Mouse (Mus musculus): ENCODE measurements around the gene Tubb2b. TPM values are rescaled to one million over a fixed set of nuclear protein-coding genes. Genes with fewer than 3 reads are reported as not detected.
A peak's percentile ranks its signal among the peaks of the same experiment; 100 is the strongest.

Gene Tubb2b
- polyA plus RNA-seq, 1 experiment from 2014 or later: 36.0 TPM

DNA sequence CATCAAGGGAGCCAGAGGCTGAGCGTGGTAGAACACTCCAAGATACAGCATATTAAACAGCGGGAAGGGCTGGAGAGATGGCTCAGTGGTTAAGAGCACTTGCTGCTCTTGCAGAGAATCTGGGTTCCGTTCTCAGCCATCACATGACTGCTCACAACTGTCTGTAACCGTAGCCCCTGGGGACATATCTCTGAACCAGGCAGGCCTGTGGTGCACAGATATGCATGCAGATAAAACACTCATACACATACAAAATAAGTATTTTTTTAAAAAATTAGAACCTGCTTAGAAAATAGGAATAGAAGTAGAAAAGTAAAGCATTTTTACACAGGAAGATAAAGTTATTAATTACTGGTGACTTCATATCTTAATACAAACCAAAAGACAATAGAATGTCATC is 11.4 kb downstream of the Tubb2b start:
- H3K4me2 ChIP-seq: no peak overlapping the region
- ATAC-seq (replicated peaks; ENCODE audit: insufficient number of reproducible peaks, insufficient read depth, low FRiP score, low read depth): no peak
- no peak overlapping the region for H3K9ac ChIP-seq
- 0 out of 2 replicates have a peak, but pooled peaks cover 4% of the 10 kb centered on the region for H3K4me1 ChIP-seq (replicated peaks)
- H3K4me3 ChIP-seq: no peak overlapping the region
- no peaks in the 10 kb centered on the region for H3K9me3 ChIP-seq (replicated peaks)
- 33% methylated on average over 4 of the region's 4 CpGs for WGBS
- H3K27me3 ChIP-seq: no peaks in the 10 kb centered on the region
- H3K27ac ChIP-seq: no peak overlapping the region
- no peaks in the 10 kb centered on the region for H3K36me3 ChIP-seq

DNA sequence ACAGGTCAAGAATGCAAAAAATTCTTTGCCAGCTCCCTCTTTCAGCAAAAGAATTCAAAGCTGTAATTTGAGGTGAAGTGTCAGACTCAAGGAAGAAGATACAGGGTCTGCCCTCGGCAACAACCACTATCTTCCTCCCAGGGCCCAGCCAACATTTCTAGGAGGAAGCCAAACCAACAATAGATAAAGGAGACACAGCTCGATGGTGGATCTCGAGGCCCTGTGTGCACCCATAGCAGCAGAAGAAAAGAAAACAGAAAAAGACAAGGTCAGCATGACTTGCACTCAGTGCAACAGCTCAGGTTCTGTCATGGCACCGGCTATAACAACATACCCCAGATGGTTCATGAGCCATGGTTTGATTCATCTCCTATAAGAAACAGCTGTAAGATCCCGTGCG is 13.8 kb downstream of the Tubb2b start:
- H3K27ac ChIP-seq: no peak overlapping the region
- no peak for ATAC-seq (replicated peaks; ENCODE audit: insufficient number of reproducible peaks, insufficient read depth, low FRiP score, low read depth)
- WGBS: 48% methylated on average over 6 of the region's 6 CpGs
- H3K4me3 ChIP-seq: no peak overlapping the region
- no peaks in the 10 kb centered on the region for H3K9me3 ChIP-seq (replicated peaks)
- H3K27me3 ChIP-seq: no peaks in the 10 kb centered on the region
- no peaks in the 10 kb centered on the region for H3K36me3 ChIP-seq
- H3K4me2 ChIP-seq: no peak overlapping the region
- 0 out of 2 replicates have a peak, but pooled peaks cover 4% of the 10 kb centered on the region for H3K4me1 ChIP-seq (replicated peaks)
- H3K9ac ChIP-seq: no peak overlapping the region

DNA sequence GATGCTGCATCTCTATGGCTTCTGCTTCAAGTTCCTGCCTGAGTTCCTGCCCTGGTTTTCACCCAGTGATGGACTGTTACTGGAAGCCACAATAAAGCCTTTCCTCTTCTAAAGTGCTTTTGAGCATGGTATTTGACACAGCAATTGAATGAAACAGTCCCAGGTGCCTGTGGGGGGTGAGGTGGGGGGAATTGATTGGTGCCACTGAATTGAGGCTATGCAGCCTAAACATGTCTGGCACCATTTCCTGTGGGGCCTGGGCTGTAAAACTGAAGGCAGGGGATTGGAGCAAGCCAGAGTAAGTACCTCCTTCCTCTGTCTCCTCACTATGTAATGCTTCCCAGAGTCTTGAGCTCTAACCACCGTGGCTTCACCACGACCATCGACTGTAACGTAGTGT is 15.6 kb downstream of the Tubb2b start:
- Histone ChIP-seq H3K4me3 (no peak overlapping the region), H3K36me3 (no peaks in the 10 kb centered on the region), H3K27ac (no peak overlapping the region), H3K9ac (no peak overlapping the region), H3K27me3 (no peaks in the 10 kb centered on the region), H3K9me3 (replicated peaks) (no peaks in the 10 kb centered on the region), H3K4me2 (no peak overlapping the region), H3K4me1 (replicated peaks) (0 out of 2 replicates have a peak, but pooled peaks cover 4% of the 10 kb centered on the region)
- whole genome bisulfite sequencing: 67% methylated on average over 4 of the region's 4 CpGs
- ATAC-seq (replicated peaks; ENCODE audit: insufficient number of reproducible peaks, insufficient read depth, low FRiP score, low read depth): no peak

DNA sequence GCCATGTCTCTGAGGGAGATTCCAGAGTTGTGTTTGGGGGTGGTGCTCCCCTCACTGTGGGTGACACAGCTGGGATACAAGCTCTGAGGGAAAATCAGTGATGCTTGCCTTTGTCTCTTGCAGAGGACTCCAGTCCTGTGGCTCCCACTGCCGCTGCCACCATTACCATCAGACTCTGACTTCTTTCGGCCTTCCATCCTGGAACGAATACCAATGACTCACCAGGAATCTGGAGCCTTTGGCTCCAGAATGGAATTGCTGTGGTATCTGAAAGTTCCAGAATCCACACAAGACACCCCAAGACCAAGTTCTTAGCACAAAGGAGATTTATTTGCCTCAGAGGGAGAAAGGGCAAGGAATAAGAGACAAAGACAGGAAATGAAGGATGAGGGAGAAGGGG is 17.2 kb downstream of the Tubb2b start:
- Histone ChIP-seq H3K9me3 (replicated peaks) (no peaks in the 10 kb centered on the region), H3K27me3 (no peaks in the 10 kb centered on the region), H3K4me3 (no peak overlapping the region), H3K4me2 (no peak overlapping the region), H3K27ac (no peak overlapping the region), H3K36me3 (no peaks in the 10 kb centered on the region), H3K9ac (no peak overlapping the region), H3K4me1 (replicated peaks) (no peaks in the 10 kb centered on the region)
- ATAC-seq (replicated peaks; ENCODE audit: insufficient number of reproducible peaks, insufficient read depth, low FRiP score, low read depth): no peak
- WGBS: 71% methylated on average over 3 of the region's 3 CpGs

DNA sequence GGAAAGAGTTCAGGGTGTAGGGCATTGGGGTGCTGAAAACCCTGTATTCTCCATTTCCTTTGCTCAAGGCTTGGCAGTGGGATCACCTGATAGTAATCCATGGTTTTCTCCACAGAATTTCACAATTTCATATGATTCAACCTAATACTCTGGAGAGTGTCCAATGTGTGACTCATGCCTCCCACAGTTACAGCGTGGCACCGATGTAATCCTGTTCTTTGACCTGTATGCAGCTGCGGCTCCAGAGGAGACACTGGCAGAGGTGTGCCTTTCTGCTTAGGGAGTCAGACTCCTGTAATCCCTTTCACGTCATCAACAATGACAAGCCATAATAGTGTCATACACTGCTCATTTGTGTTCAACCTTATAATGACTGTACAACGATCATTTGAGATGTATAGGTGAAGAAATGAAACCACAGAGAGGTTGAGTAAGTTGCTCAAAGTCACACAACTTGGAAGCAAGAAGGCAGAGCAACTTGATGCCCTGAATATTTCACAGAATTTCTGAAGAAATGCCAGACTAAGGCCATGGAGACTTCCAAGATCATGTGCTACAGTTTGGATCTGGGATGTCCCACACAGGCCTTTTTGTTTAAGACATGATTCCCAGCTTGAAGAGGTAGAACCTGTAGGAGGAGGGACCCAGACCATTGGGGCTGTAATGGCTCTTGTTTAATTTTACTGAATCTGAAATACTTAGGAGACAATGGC is 17.7 kb downstream of the Tubb2b start:
- H3K36me3 ChIP-seq: no peaks in the 10 kb centered on the region
- no peaks in the 10 kb centered on the region for H3K9me3 ChIP-seq (replicated peaks)
- no peaks in the 10 kb centered on the region for H3K27me3 ChIP-seq
- no peaks in the 10 kb centered on the region for H3K4me1 ChIP-seq (replicated peaks)
- H3K27ac ChIP-seq: no peak overlapping the region
- no peak overlapping the region for H3K9ac ChIP-seq
- ATAC-seq (replicated peaks; ENCODE audit: insufficient number of reproducible peaks, insufficient read depth, low FRiP score, low read depth): no peak
- H3K4me2 ChIP-seq: no peak overlapping the region
- WGBS: 60% methylated on average over 5 of the region's 5 CpGs
- no peak overlapping the region for H3K4me3 ChIP-seq

DNA sequence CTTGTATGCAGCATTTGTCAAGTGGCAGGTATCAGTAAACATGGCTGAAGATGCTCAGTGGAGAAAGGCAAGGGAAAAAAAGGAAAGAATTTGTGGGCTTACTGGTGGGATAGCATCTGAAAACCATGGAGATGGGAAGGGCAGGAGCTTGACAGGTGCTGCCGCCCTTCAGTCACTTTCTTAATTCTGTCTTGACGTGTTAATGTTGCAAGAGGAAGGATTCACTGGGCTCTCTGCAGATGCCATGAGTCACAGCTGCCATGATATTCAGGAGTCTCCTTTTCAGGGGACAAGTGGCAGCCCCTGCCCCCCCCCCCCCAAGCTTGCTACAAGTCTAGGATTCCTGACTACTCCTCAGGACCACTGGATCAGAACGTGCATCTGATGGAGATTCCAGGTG is 18.4 kb downstream of the Tubb2b start:
- H3K27ac ChIP-seq: no peak overlapping the region
- no peaks in the 10 kb centered on the region for H3K27me3 ChIP-seq
- no peak for ATAC-seq (replicated peaks; ENCODE audit: insufficient number of reproducible peaks, insufficient read depth, low FRiP score, low read depth)
- no peaks in the 10 kb centered on the region for H3K9me3 ChIP-seq (replicated peaks)
- H3K4me1 ChIP-seq (replicated peaks): peaks cover 3% of the 10 kb centered on the region
- H3K36me3 ChIP-seq: no peaks in the 10 kb centered on the region
- H3K4me2 ChIP-seq: no peak overlapping the region
- H3K4me3 ChIP-seq: no peak overlapping the region
- WGBS: 77% methylated on average over 3 of the region's 3 CpGs
- H3K9ac ChIP-seq: no peak overlapping the region

DNA sequence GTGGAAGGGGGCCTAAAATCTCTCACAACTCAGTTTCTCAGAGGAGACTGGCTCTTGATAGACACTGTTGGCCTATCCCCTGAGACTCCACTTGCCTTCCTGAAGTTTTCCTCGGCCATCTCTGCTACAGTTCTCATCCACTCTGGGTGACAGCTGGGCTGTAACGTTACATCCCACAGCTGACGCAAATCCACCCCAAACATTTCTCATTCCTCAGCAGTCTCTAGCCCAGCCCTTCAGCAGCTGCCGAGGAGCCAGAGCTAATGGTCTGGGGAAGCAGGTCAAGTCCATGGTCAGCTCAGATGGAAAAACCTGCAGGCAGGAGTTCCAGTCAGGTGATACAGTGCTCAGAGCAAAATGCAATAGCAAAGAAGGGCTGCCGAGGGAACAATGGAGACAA is 19.2 kb downstream of the Tubb2b start:
- H3K4me2 ChIP-seq: no peak overlapping the region
- no peak for ATAC-seq (replicated peaks; ENCODE audit: insufficient number of reproducible peaks, insufficient read depth, low FRiP score, low read depth)
- WGBS: 59% methylated on average over 5 of the region's 5 CpGs
- H3K4me3 ChIP-seq: no peak overlapping the region
- H3K27ac ChIP-seq: no peak overlapping the region
- H3K36me3 ChIP-seq: no peaks in the 10 kb centered on the region
- peaks cover 12% of the 10 kb centered on the region for H3K4me1 ChIP-seq (replicated peaks)
- H3K9me3 ChIP-seq (replicated peaks): no peaks in the 10 kb centered on the region
- H3K27me3 ChIP-seq: no peaks in the 10 kb centered on the region
- H3K9ac ChIP-seq: no peak overlapping the region

DNA sequence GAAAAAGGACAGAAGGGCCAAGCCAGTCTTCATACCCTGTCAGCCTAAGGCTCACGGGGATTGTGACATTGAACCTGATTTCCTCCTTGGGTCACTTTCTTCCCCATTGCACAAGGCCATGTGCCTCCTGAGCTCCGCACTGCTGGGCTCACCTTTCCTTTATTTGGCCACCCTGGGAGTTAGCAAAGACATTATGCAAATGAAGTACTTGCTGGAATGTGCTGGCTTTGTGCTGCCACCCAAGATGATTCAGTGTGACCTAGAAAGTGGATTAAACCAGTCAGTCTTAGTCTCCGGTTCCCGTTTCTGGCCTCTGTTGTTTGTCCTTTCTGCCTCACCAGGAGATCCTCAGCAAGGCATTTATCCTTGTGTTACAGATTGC is 20.6 kb downstream of the Tubb2b start:
- no peak for ATAC-seq (replicated peaks; ENCODE audit: insufficient number of reproducible peaks, insufficient read depth, low FRiP score, low read depth)
- peaks cover 17% of the 10 kb centered on the region for H3K4me1 ChIP-seq (replicated peaks)
- H3K9me3 ChIP-seq (replicated peaks): no peaks in the 10 kb centered on the region
- H3K4me2 ChIP-seq: no peak overlapping the region
- H3K36me3 ChIP-seq: no peaks in the 10 kb centered on the region
- H3K27me3 ChIP-seq: no peaks in the 10 kb centered on the region
- WGBS: 65% methylated on average over 4 of the region's 4 CpGs
- H3K27ac ChIP-seq: no peak overlapping the region
- no peak overlapping the region for H3K9ac ChIP-seq
- no peak overlapping the region for H3K4me3 ChIP-seq

DNA sequence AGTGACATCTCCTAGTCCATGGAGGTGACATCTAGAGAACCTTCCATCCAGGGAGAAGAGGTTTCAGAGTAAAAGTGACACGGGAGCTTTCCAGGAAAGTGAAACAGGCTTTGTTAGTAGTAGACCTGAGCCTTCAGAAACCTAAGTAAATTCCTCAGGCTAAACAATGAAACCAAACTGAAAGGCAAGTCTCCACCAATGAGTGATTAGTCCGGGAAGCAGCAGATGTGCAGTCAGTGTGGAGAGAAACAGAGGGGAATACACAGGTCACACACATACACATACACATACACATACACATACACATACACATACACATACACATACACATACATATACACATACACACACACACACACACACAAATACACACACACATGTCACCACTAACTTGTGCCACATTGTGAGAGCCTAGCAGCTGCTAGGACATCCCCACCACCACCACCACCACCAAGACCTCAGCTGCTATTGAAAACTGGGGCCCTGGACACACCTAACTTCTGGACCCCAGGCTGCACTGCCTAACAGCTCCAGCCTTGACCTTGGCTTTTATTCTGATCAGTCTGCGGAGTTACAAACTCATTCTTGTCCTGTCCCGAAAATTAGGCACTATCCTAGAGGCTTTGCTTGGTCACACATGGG is 21.1 kb downstream of the Tubb2b start:
- ATAC-seq (replicated peaks; ENCODE audit: insufficient number of reproducible peaks, insufficient read depth, low FRiP score, low read depth): no peak
- 77% methylated on average over 4 of the region's 4 CpGs for WGBS
- Histone ChIP-seq H3K4me3 (no peak overlapping the region), H3K27ac (no peak overlapping the region), H3K9me3 (replicated peaks) (no peaks in the 10 kb centered on the region), H3K4me1 (replicated peaks) (peaks cover 17% of the 10 kb centered on the region), H3K4me2 (no peak overlapping the region), H3K27me3 (no peaks in the 10 kb centered on the region), H3K36me3 (no peaks in the 10 kb centered on the region), H3K9ac (no peak overlapping the region)

DNA sequence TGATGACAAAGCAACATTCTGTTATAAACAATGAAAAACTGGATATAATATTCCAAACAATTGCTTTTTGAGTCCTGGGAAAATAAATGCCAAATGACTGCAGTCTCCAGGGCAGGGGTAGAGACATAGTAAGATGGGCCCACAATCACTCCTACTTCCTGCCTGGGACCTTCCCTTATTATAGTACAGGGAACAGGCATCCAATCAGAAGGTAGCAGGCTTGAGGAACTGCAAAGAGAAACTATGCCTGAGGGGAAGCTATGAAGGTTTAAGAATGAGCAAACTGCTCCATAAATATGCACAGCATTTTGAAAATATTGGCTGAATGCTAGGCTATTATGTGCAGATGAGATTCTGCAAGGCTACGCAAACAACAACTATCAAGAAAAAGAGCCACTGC is 23.3 kb downstream of the Tubb2b start:
- Histone ChIP-seq H3K4me1 (replicated peaks) (peaks cover 17% of the 10 kb centered on the region), H3K27me3 (no peaks in the 10 kb centered on the region), H3K9me3 (replicated peaks) (no peaks in the 10 kb centered on the region), H3K36me3 (no peaks in the 10 kb centered on the region), H3K4me3 (no peak overlapping the region), H3K4me2 (no peak overlapping the region), H3K27ac (peak overlapping the region; percentile 9; the same call in 1 of the 2 replicates), H3K9ac (no peak overlapping the region)
- 95% methylated on average over 1 of the region's 1 CpGs for WGBS
- ATAC-seq (replicated peaks; ENCODE audit: insufficient number of reproducible peaks, insufficient read depth, low FRiP score, low read depth): no peak

DNA sequence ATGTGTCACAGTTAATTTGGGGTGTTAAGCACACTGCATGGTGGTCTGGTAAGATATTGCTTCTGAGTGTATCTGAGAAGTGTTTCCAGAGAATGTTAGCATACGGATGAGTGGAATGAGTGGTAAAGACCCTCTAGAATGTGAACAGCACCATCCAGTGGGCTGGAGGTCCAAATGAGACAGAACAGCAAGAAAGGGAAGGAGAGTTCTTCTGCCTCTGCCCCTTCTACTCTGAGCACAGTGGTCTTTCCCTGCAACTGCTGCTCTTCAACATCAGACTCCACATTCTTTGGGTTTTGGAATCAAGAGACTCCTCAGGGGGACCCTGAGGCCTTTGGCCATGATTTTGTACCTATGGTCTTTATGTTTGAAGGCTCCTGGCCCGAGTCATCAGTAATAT is 24.0 kb downstream of the Tubb2b start:
- 0 out of 2 replicates have a peak overlapping the region, but pooled peaks have one; percentile 9 for H3K27ac ChIP-seq
- H3K4me3 ChIP-seq: no peak overlapping the region
- no peak overlapping the region for H3K9ac ChIP-seq
- WGBS: 75% methylated on average over 2 of the region's 2 CpGs
- no peaks in the 10 kb centered on the region for H3K36me3 ChIP-seq
- peaks cover 17% of the 10 kb centered on the region for H3K4me1 ChIP-seq (replicated peaks)
- H3K9me3 ChIP-seq (replicated peaks): no peaks in the 10 kb centered on the region
- no peaks in the 10 kb centered on the region for H3K27me3 ChIP-seq
- no peak overlapping the region for H3K4me2 ChIP-seq
- no peak for ATAC-seq (replicated peaks; ENCODE audit: insufficient number of reproducible peaks, insufficient read depth, low FRiP score, low read depth)

DNA sequence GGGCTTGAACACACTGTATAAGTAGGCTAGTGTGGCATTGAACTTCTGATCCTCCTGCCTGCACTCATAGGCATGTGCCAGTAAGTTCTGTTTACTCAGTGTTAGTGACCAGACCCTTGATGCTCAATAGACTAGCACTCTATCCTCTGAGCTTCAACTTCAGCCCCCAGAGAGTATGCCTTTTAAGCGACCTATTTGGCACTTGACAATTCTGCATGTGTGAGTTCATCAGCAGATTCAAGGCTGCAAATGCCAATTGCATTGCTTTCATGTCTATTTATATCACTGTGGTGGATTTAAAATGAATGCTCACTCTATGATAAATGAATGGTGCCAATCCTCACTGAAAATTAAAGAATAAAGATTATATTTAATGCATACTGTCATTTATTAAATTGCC is 24.9 kb downstream of the Tubb2b start:
- Histone ChIP-seq H3K27me3 (no peaks in the 10 kb centered on the region), H3K9me3 (replicated peaks) (no peaks in the 10 kb centered on the region)
- no peak; the same call in 1 of the 2 replicates for ATAC-seq (replicated peaks; ENCODE audit: insufficient number of reproducible peaks, insufficient read depth, low FRiP score, low read depth)

More for the DNA sequence above, 24.9 kb downstream of the Tubb2b start:
- no peak overlapping the region for H3K4me2 ChIP-seq
- no peaks in the 10 kb centered on the region for H3K36me3 ChIP-seq
- peak overlapping the region; percentile 69 for H3K27ac ChIP-seq
- H3K4me1 ChIP-seq (replicated peaks): peaks cover 21% of the 10 kb centered on the region
- WGBS: 37% methylated on average over 1 of the region's 1 CpGs
- H3K4me3 ChIP-seq: no peak overlapping the region
- no peak overlapping the region for H3K9ac ChIP-seq

Data from heart, embryonic 15.5 days (tissue).